Mouse (Mus musculus): ENCODE measurements around the gene Tanc1.

- TF ChIP-seq CTCF (IDR thresholded peaks at IDR 0.05; ENCODE audit: low read depth) (no peak), EP300 (IDR thresholded peaks at IDR 0.05; ENCODE audit: low read depth) (no peak)
These were observed 13.6 kb upstream of the Tanc1 start for GRCm38 (mm10) chr2:59598286-59598685.
